Mouse (Mus musculus): Measurements from ENCODE around the gene Rxrg. TPM values are rescaled to one million over a fixed set of nuclear protein-coding genes. Genes with fewer than 3 reads are reported as not detected.

The Rxrg gene
- not detected in 2 replicates for polyA plus RNA-seq (2011; ENCODE audit: insufficient read depth, insufficient read length, low replicate concordance, missing spikeins)

- WGBS: 3% methylated on average over 40 of the region's 40 CpGs
Observed at GRCm38 (mm10) chr1:167598255-167599081, at the start of gene Rxrg. Gene Rxrg, plus strand, starts transcription at chr1:167598384.

GRCm38 (mm10) chr1:167549324-167549723 lies 48.9 kb upstream of the Rxrg start:
- Histone ChIP-seq H3K4me1 (ENCODE audit: control insufficient read depth, insufficient read depth, low read length) (no peaks in the 10 kb centered on the region; the same call in 1 of the 2 replicates), H3K4me3 (replicated peaks; ENCODE audit: control insufficient read depth, low read depth, low read length) (no peak overlapping the region), H3K27ac (ENCODE audit: control insufficient read depth, insufficient read depth, low read depth, low read length, poor library complexity) (no peak overlapping the region)
- TF ChIP-seq POLR2A (IDR thresholded peaks at IDR 0.05; ENCODE audit: borderline replicate concordance, control insufficient read depth, low read depth, low read length): no peak
- 71% methylated on average over 6 of the region's 6 CpGs for WGBS

More at GRCm38 (mm10) chr1:167598255-167599081, at the start of gene Rxrg:
- Histone ChIP-seq H3K4me1 (ENCODE audit: control insufficient read depth, insufficient read depth, low read length) (no peaks in the 10 kb centered on the region), H3K27ac (ENCODE audit: control insufficient read depth, insufficient read depth, low read depth, low read length, poor library complexity) (no peak within 1 kb of the TSS), H3K4me3 (replicated peaks; ENCODE audit: control insufficient read depth, low read depth, low read length) (no peak within 1 kb of the TSS)
- TF ChIP-seq POLR2A (IDR thresholded peaks at IDR 0.05; ENCODE audit: borderline replicate concordance, control insufficient read depth, low read depth, low read length) (no peak), CTCF (IDR thresholded peaks at IDR 0.05; ENCODE audit: control insufficient read depth, insufficient read depth, low read length) (no peak)

- Histone ChIP-seq H3K4me1 (ENCODE audit: control insufficient read depth, insufficient read depth, low read length) (no peaks in the 10 kb centered on the region; the same call in 1 of the 2 replicates), H3K4me3 (replicated peaks; ENCODE audit: control insufficient read depth, low read depth, low read length) (no peak overlapping the region), H3K27ac (ENCODE audit: control insufficient read depth, insufficient read depth, low read depth, low read length, poor library complexity) (no peak overlapping the region)
- TF ChIP-seq CTCF (IDR thresholded peaks at IDR 0.05; ENCODE audit: control insufficient read depth, insufficient read depth, low read length): no peak
- TF ChIP-seq POLR2A (IDR thresholded peaks at IDR 0.05; ENCODE audit: borderline replicate concordance, control insufficient read depth, low read depth, low read length): no peak
- WGBS: 0% methylated on average over 5 of the region's 5 CpGs
Observed at GRCm38 (mm10) chr1:167551601-167552000, 46.6 kb upstream of the Rxrg start.

- 32% methylated on average over 6 of the region's 6 CpGs for WGBS
- no peak overlapping the region for H3K4me3 ChIP-seq (replicated peaks; ENCODE audit: control insufficient read depth, low read depth, low read length)
- no peak for TF ChIP-seq CTCF (IDR thresholded peaks at IDR 0.05; ENCODE audit: control insufficient read depth, insufficient read depth, low read length)
- TF ChIP-seq POLR2A (IDR thresholded peaks at IDR 0.05; ENCODE audit: borderline replicate concordance, control insufficient read depth, low read depth, low read length): no peak
- H3K27ac ChIP-seq (ENCODE audit: control insufficient read depth, insufficient read depth, low read depth, low read length, poor library complexity): no peak overlapping the region
- H3K4me1 ChIP-seq (ENCODE audit: control insufficient read depth, insufficient read depth, low read length): no peaks in the 10 kb centered on the region; the same call in 1 of the 2 replicates
Observed at GRCm38 (mm10) chr1:167553959-167554526, 44.1 kb upstream of the Rxrg start.

GRCm38 (mm10) chr1:167566571-167566970 lies 31.6 kb upstream of the Rxrg start:
- 76% methylated on average over 2 of the region's 2 CpGs for WGBS
- Histone ChIP-seq H3K27ac (ENCODE audit: control insufficient read depth, insufficient read depth, low read depth, low read length, poor library complexity) (no peak overlapping the region), H3K4me1 (ENCODE audit: control insufficient read depth, insufficient read depth, low read length) (no peaks in the 10 kb centered on the region), H3K4me3 (replicated peaks; ENCODE audit: control insufficient read depth, low read depth, low read length) (no peak overlapping the region)
- TF ChIP-seq CTCF (IDR thresholded peaks at IDR 0.05; ENCODE audit: control insufficient read depth, insufficient read depth, low read length) (no peak), POLR2A (IDR thresholded peaks at IDR 0.05; ENCODE audit: borderline replicate concordance, control insufficient read depth, low read depth, low read length) (no peak)

- 36% methylated on average over 3 of the region's 3 CpGs for WGBS
- TF ChIP-seq POLR2A (IDR thresholded peaks at IDR 0.05; ENCODE audit: borderline replicate concordance, control insufficient read depth, low read depth, low read length) (no peak), CTCF (IDR thresholded peaks at IDR 0.05; ENCODE audit: control insufficient read depth, insufficient read depth, low read length) (no peak)
- H3K4me1 ChIP-seq (ENCODE audit: control insufficient read depth, insufficient read depth, low read length): no peaks in the 10 kb centered on the region
- no peak overlapping the region for H3K4me3 ChIP-seq (replicated peaks; ENCODE audit: control insufficient read depth, low read depth, low read length)
- H3K27ac ChIP-seq (ENCODE audit: control insufficient read depth, insufficient read depth, low read depth, low read length, poor library complexity): no peak overlapping the region
Observed at GRCm38 (mm10) chr1:167579131-167579530, 19.1 kb upstream of the Rxrg start.

- 69% methylated on average over 6 of the region's 6 CpGs for WGBS
- H3K27ac ChIP-seq (ENCODE audit: control insufficient read depth, insufficient read depth, low read depth, low read length, poor library complexity): no peak overlapping the region
- H3K4me1 ChIP-seq (ENCODE audit: control insufficient read depth, insufficient read depth, low read length): no peaks in the 10 kb centered on the region
- H3K4me3 ChIP-seq (replicated peaks; ENCODE audit: control insufficient read depth, low read depth, low read length): no peak overlapping the region
- no peak for TF ChIP-seq POLR2A (IDR thresholded peaks at IDR 0.05; ENCODE audit: borderline replicate concordance, control insufficient read depth, low read depth, low read length)
- TF ChIP-seq CTCF (IDR thresholded peaks at IDR 0.05; ENCODE audit: control insufficient read depth, insufficient read depth, low read length): no peak
Observed at GRCm38 (mm10) chr1:167583195-167583594, 15.0 kb upstream of the Rxrg start.

GRCm38 (mm10) chr1:167583888-167584287 lies 14.3 kb upstream of the Rxrg start:
- Histone ChIP-seq H3K27ac (ENCODE audit: control insufficient read depth, insufficient read depth, low read depth, low read length, poor library complexity) (no peak overlapping the region), H3K4me1 (ENCODE audit: control insufficient read depth, insufficient read depth, low read length) (no peaks in the 10 kb centered on the region), H3K4me3 (replicated peaks; ENCODE audit: control insufficient read depth, low read depth, low read length) (no peak overlapping the region)
- TF ChIP-seq POLR2A (IDR thresholded peaks at IDR 0.05; ENCODE audit: borderline replicate concordance, control insufficient read depth, low read depth, low read length): no peak
- no peak for TF ChIP-seq CTCF (IDR thresholded peaks at IDR 0.05; ENCODE audit: control insufficient read depth, insufficient read depth, low read length)
- WGBS: 62% methylated on average over 12 of the region's 12 CpGs

Measured in bone marrow, adult 2 months (tissue).